Mouse (Mus musculus) inflammation-experienced regulatory T-cells, adult 6 months (primary cell): ENCODE data around the gene U2af1l4. TPM values are rescaled to one million over a fixed set of nuclear protein-coding genes. Genes with fewer than 3 reads are reported as not detected.

ENCODE experiments used
- ATAC-seq: one replicate; pipeline ENCODE4 v1.8.0; 2017
- polyA plus RNA-seq, 3 experiments: library from polyadenylated mRNA; unstranded; fragments of 100-300 nt; shearing (Covaris generic); gene quantifications; one replicate each; pipeline ENCODE4 v1.2.1; 2017

U2af1l4 gene
- polyA plus RNA-seq, 3 experiments from 2014 or later: 56.1 to 60.5 (median 60.0) TPM

DNA sequence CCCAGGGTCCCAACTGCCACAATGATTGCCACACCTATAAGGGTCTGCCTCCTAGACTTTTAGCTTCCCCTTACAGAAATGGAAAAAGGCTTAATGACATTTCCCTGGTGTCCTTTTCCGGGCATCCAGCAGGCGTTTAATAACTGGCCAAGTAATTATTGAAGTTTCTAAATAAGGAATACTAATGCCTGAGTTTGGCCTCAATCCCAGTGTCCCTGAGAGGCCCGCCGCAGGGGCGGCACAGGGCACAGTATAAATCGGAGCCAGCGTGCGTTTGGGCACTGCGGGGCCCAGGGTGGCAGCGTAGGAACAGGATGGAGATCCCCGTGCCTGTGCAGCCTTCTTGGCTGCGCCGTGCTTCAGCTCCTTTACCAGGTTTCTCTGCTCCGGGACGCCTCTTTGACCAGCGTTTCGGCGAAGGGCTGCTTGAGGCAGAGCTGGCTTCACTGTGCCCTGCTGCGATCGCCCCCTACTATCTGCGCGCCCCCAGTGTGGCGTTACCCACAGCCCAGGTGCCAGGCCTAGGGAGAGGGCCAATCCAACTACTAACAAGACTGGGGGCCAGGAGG is 10.0 kb upstream of the U2af1l4 start:
- no peak for ATAC-seq

GRCm38 (mm10) chr7:30553810-30554584 is 9.1 kb upstream of the U2af1l4 start:
- no peak for ATAC-seq

- ATAC-seq: no peak
Measured at GRCm38 (mm10) chr7:30556894-30557536, 6.1 kb upstream of the U2af1l4 start.

GRCm38 (mm10) chr7:30557901-30558514 is 5.1 kb upstream of the U2af1l4 start:
- ATAC-seq: no peak

- ATAC-seq: no peak
Measured at GRCm38 (mm10) chr7:30558656-30559442, 4.3 kb upstream of the U2af1l4 start.

- peak; percentile 71 for ATAC-seq
Measured at GRCm38 (mm10) chr7:30559443-30559954, 3.6 kb upstream of the U2af1l4 start, which contains the start of gene Lin37. Lin37 (minus strand) TSS chr7:30559838.

GRCm38 (mm10) chr7:30560296-30560695 is 2.8 kb upstream of the U2af1l4 start:
- ATAC-seq: no peak

DNA sequence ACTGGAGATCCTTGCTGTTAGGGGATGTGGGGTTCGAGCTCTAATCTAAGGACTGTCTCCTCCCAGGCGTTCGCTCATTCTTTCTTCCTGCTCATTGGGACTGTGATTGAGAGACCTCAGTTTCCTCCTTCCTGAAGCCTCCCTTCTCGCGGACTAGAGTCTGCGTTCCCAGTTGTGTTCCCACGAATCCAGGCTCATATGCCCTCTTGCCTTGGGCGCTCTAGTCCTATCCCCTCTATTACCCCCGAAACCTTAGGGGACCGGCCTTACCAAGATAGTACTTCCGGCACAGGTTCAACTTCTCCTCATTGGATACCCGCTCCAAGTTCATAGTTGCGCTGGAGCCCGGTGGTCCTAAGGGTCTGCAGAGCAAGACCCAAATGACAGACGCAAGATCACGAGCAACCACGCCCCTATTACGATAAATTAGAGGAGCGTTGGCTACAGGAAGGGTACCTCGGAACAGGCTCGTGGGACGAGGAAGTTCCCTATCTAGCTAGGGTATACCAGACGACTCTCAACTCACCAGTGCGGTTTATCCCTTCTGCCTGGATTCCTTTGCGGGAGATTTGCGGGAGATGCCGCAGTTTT is 480 bp upstream of the U2af1l4 start:
- ATAC-seq: no peak

GRCm38 (mm10) chr7:30563906-30564280 is 792 bp downstream of the U2af1l4 start:
- peak; percentile 48 for ATAC-seq

DNA sequence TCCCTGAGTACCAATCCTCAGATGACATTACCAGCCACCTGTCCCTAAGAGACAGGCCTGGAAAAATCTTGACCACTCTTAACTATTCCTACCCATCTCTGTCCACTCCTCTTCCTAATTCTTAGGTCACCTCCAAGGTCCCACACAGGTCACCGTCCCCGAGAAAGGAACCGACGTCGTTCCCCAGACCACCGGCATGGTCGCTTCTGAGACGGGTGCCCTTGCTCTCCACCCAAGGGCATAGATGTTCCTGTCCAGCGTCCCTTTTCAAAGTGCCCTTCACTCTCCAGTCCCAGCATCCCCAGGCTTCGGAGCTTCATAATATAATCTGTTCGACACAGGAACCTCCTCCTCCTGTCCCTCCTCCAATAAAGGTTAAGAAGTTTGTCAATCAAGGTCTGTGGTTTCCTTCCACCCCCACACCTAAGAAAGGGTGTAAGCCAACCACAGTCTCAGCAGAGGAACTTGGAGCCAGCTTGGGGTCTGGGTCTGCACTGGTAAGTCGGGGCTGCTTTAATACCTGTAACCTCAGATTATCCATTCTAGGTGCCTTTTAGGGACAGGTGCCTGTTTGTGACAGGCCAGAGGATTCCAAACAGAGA is 2.0 kb downstream of the U2af1l4 start, which contains the start of gene Igflr1:
Gene Igflr1 (plus strand): TSS at position 458 of the 602 bp plus-strand sequence.
- peak; percentile 54 for ATAC-seq

DNA sequence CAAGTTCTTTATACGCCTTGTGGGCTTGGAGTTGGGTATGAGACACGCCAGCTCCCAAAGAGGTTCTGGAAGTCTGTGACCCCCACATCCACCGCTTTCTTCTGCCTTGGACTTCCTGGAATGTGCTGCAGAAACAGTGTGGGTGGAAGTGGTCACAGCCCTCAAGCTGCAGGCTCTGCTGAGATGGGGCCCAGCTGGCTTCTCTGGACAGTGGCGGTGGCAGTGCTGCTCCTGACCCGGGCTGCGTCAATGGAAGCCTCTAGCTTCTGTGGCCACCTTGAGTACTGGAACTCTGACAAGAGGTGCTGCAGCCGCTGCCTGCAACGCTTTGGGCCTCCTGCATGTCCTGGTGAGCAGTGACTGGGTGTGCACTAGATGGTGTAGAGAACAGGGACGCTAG is 2.9 kb downstream of the U2af1l4 start:
- ATAC-seq: no peak

- no peak for ATAC-seq
Measured at GRCm38 (mm10) chr7:30567555-30567954, 4.5 kb downstream of the U2af1l4 start.

DNA sequence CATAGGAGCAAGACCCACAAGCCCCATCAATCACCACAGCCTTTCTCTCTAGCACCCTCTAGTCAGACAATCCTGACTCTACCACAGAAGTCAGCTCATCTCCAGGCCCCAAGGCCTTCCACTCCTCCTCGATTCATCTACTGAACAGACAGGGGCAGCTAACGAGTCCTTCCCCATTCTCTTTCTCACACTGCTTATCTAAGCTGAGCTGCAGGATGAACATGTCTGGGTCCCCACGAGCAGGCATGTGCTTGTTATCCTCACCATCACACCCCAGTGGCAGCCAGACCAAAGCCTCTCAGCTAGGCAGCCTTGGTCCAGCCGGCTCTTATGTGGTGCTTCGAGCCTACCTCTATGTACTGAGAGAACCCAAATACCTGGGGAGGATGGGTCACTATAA is 9.3 kb downstream of the U2af1l4 start:
- ATAC-seq: no peak

DNA sequence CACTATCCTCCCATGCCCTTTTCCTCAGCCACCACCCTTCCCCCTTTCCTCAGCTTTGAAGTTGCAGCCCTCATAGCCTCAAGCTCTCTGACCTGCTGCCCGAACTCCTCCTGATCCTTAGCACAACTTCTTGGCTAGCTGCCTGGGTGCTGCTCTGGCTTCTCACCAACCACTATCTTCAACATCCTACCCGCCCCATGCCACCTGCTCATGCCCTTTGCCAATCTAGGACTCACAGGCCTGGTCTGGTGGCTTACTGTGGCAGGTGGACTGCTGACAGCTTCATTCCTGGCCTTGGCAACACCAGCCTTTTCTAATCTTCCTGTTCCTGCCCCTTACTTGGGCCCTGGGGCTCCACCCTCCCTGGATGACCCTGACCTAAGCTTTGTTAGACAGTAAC is 9.9 kb downstream of the U2af1l4 start:
- ATAC-seq: no peak

DNA sequence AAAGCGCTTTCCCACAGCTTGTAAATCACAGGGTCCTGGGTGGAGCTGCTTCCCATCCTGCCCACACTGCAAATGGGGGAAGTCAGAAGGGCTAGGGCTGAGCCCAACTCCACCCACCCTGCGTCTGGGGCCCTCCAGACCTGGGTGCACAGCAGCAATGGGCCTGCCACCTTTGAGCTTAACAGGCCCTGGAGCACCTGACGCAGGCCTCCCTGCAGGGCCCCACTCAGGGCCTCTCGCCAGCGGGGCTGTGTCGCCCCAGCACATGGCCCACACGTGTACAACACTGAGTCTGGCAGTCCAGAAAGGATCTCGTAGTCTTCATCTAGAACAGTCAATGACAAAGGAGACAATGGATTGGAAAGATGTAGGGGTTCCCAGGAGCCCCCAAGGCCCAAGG is 16.8 kb downstream of the U2af1l4 start:
- no peak for ATAC-seq

DNA sequence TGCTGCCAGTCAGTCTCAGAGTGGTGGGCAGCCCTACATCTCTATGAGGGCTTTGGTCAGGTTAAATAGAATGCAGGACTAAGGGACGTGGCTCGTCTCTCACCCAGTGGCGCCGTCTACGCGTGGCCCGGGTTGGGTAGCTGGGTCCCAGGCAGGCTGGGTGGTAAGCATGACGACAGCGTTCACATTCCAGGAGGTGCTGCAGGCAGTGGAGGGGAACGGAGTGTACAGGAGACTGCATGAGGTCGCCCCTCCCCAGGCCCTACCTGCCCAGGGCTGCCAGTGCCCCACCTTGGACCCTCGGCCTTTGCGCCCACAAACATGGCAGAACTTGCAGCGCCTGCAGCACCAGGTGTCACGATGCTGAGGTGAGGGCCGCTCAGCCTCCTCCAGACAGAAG is 18.4 kb downstream of the U2af1l4 start:
- no peak for ATAC-seq

GRCm38 (mm10) chr7:30584339-30584738 is 21.2 kb downstream of the U2af1l4 start:
- no peak for ATAC-seq

- ATAC-seq: no peak
Measured at GRCm38 (mm10) chr7:30585170-30585569, 22.1 kb downstream of the U2af1l4 start.

GRCm38 (mm10) chr7:30586455-30587020 is 23.4 kb downstream of the U2af1l4 start:
- no peak for ATAC-seq

DNA sequence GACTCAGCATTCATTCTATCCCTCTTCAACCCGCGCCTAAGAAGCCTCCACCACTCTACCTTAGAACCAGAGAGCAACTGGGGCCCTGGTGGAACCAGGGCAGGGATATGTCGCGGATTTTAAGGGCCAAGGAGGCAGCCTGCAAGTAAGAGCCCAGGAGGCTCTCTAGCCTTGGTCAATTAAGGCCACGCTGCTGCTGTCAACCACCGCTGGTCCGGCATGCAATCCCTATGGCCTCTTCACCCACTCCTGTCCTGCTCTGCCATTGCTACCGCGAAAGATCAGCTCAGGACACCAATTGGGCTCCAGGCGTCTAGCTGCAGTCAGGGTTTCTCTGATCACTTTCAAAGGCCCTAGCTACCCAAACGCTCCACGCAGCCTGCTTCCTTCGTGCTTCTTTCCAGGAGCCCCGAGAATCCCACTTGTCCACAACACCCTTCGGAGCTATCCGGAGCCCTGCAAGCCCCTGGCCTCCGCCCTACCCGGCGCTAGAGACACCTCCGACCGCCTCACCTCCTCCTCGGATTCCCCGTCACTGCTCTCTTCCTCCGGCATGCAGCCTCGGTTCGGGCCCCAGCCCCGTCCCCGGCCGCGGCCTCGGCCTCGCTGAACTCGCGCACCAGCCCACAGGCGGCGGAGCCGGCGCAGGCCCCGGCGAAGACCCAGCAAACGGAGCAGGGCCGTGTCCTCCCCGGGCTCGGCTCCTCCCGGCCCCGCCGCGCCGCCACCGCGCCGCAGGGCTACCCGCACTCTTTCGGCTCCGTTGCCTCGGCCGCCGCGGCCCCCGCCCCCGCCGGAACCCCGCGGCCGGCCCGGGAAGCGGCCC is 25.0 kb downstream of the U2af1l4 start:
- peak; percentile 20 for ATAC-seq
